Mouse (Mus musculus) embryonic fibroblast, embryonic 13.5 days (primary cell): ENCODE results near the gene Mapk1ip1.

Experiments
- CTCF ChIP-seq: IDR thresholded peaks from 2 replicates; pipeline ENCODE4 v1.5.1; 2011; ENCODE audit warnings: mild to moderate bottlenecking, control low read depth, low read length, moderate library complexity, borderline replicate concordance; ENCODE audit not compliant: insufficient read depth
- POLR2A ChIP-seq: IDR thresholded peaks from 2 replicates; pipeline ENCODE4 v1.6.1; 2011; ENCODE audit warnings: low read depth, mild to moderate bottlenecking, control low read depth, low read length, moderate library complexity

- TF ChIP-seq POLR2A (no peak), CTCF (no peak)
Measured at GRCm38 (mm10) chr7:138807146-138807545, 38.9 kb downstream of the Mapk1ip1 start.
